Comparison of ENCODE assay signal across 15 mouse cellular contexts in genomic region chrX:11814861-11815260, GRCm38 (mm10).
DNase-seq lines count a peak whose midpoint lies in the region; ATAC-seq and TF ChIP-seq lines count a peak whose summit lies in the region.
"Had no signal": no experiment of that assay in that cellular context is flagged by ENCODE, and none has a peak within 500 bp of the region (broad histone marks: within the 10 kb centered on the region; RNA-seq: fewer than 3 reads in every experiment).

No protein-coding gene starts in this region.

- H3K9me3 ChIP-seq in hindbrain, embryonic 11.5 days (ENCODE audit: control insufficient read depth, low read length): no peaks in the 10 kb centered on the region
- H3K9me3 ChIP-seq in hindbrain, embryonic 10.5 days: no peaks in the 10 kb centered on the region
- H3K9me3 ChIP-seq in limb, embryonic 14.5 days (ENCODE audit: control insufficient read depth, low read length): no peaks in the 10 kb centered on the region
- H3K9me3 ChIP-seq: limb, embryonic 15.5 days had no signal

- WGBS in hindbrain, embryonic 11.5 days: 50% methylated on average over 9 of the region's 9 CpGs
- 49% methylated on average over 9 of the region's 9 CpGs for WGBS in hindbrain, embryonic 10.5 days
- WGBS in limb, embryonic 14.5 days: 28% methylated on average over 9 of the region's 9 CpGs

- no peak for TF ChIP-seq CTCF in C2C12 (IDR thresholded peaks at IDR 0.05; ENCODE audit: control insufficient read depth, insufficient read depth, insufficient read length)

- no peak overlapping the region for H3K4me2 ChIP-seq in hindbrain, embryonic 11.5 days (replicated peaks; ENCODE audit: low read depth, low read length)
- H3K4me2 ChIP-seq in limb, embryonic 14.5 days (replicated peaks; ENCODE audit: low read depth, low read length, severe bottlenecking): no peak overlapping the region
- H3K4me2 ChIP-seq: limb, embryonic 15.5 days had no signal

- no peak overlapping the region for H3K4me3 ChIP-seq in hindbrain, embryonic 11.5 days (ENCODE audit: low read depth, low read length)
- H3K4me3 ChIP-seq in hindbrain, embryonic 10.5 days: no peak overlapping the region
- H3K4me3 ChIP-seq in C2C12 (ENCODE audit: insufficient read depth, poor library complexity, severe bottlenecking): no peak overlapping the region
- no peak overlapping the region for H3K4me3 ChIP-seq in limb, embryonic 14.5 days (replicated peaks; ENCODE audit: low read length)
- H3K4me3 ChIP-seq: limb, embryonic 15.5 days had no signal

- no peak overlapping the region for H3K27ac ChIP-seq in hindbrain, embryonic 11.5 days (ENCODE audit: low read depth, low read length)
- H3K27ac ChIP-seq in hindbrain, embryonic 10.5 days: no peak overlapping the region
- H3K27ac ChIP-seq in limb, embryonic 14.5 days (replicated peaks; ENCODE audit: low read depth, low read length): no peak overlapping the region
- H3K27ac ChIP-seq: kidney, postnatal 0 days; limb, embryonic 15.5 days; stomach, postnatal 0 days had no signal

- no peak overlapping the region for H3ac ChIP-seq in C2C12 (ENCODE audit: control insufficient read depth, insufficient read length, low read depth)

- no peak for ATAC-seq in hindbrain, embryonic 11.5 days (ENCODE audit: low FRiP score)
- no peak for ATAC-seq in limb, embryonic 14.5 days (ENCODE audit: low FRiP score, low read depth)
- ATAC-seq: inflammation-experienced regulatory T-cells, adult 6 months; Patski had no signal

- no peaks in the 10 kb centered on the region for H3K4me1 ChIP-seq in hindbrain, embryonic 11.5 days (replicated peaks; ENCODE audit: control insufficient read depth, insufficient read depth, low read length)
- no peaks in the 10 kb centered on the region for H3K4me1 ChIP-seq in hindbrain, embryonic 10.5 days (replicated peaks)
- H3K4me1 ChIP-seq in limb, embryonic 14.5 days (ENCODE audit: control insufficient read depth, insufficient read depth, low read length): no peaks in the 10 kb centered on the region

- no peaks in the 10 kb centered on the region for H3K36me3 ChIP-seq in hindbrain, embryonic 11.5 days (ENCODE audit: control insufficient read depth, insufficient read depth, low read length)
- no peaks in the 10 kb centered on the region for H3K36me3 ChIP-seq in hindbrain, embryonic 10.5 days
- H3K36me3 ChIP-seq in C2C12 (ENCODE audit: control insufficient read depth, insufficient read depth): no peaks in the 10 kb centered on the region
- H3K36me3 ChIP-seq in limb, embryonic 14.5 days (ENCODE audit: control insufficient read depth, insufficient read depth, low read length): no peaks in the 10 kb centered on the region
- H3K36me3 ChIP-seq: limb, embryonic 15.5 days had no signal

- H3K9ac ChIP-seq in hindbrain, embryonic 11.5 days (ENCODE audit: low read depth, low read length): no peak overlapping the region
- H3K9ac ChIP-seq in limb, embryonic 14.5 days (ENCODE audit: low read depth, low read length, severe bottlenecking): no peak overlapping the region
- H3K9ac ChIP-seq: limb, embryonic 15.5 days had no signal

- H3K27me3 ChIP-seq in hindbrain, embryonic 11.5 days (ENCODE audit: control insufficient read depth, insufficient read depth, low read length): peaks cover 2% of the 10 kb centered on the region; the same call in 1 of the 2 replicates
- H3K27me3 ChIP-seq in hindbrain, embryonic 10.5 days (ENCODE audit: insufficient read depth, poor library complexity, severe bottlenecking): peaks cover 41% of the 10 kb centered on the region
- no peaks in the 10 kb centered on the region for H3K27me3 ChIP-seq in C2C12 (ENCODE audit: control insufficient read depth, insufficient read depth, insufficient read length)
- no peaks in the 10 kb centered on the region for H3K27me3 ChIP-seq in limb, embryonic 14.5 days (ENCODE audit: control insufficient read depth, insufficient read depth, low read length)
- H3K27me3 ChIP-seq: CH12.LX, Patski had no signal

- H3K79me2 ChIP-seq in C2C12 (ENCODE audit: control insufficient read depth, insufficient read depth): no peaks in the 10 kb centered on the region

- H3K79me3 ChIP-seq in C2C12 (ENCODE audit: low read depth): no peaks in the 10 kb centered on the region

- peak; percentile 31 for DNase-seq in hindbrain, embryonic 11.5 days (ENCODE audit: low spot score)
- DNase-seq in hindbrain, embryonic 10.5 days (ENCODE audit: low spot score): no peak
- peak; percentile 42 for DNase-seq in embryo, embryonic 11 days
- peak; percentile 26 for DNase-seq in limb, embryonic 14.5 days (ENCODE audit: low spot score)
- no peak for DNase-seq in frontal cortex, postnatal 25 days (ENCODE audit: low spot score in 2 of 2)
- DNase-seq in gastrocnemius, adult 8-10 months (ENCODE audit: low spot score in 2 of 2): no peak
- DNase-seq: adrenal gland, adult 8-10 months; spleen, adult 18-20 months had no signal

- no peak for TF ChIP-seq POLR2A in limb, embryonic 14.5 days (IDR thresholded peaks at IDR 0.05; ENCODE audit: borderline replicate concordance, extremely low read depth, insufficient read depth, insufficient read length)

TF ChIP-seq in C2C12, 6 proteins besides CTCF, POLR2A, EP300 and RAD21:
- peak; percentile 17 for TF ChIP-seq MAX (IDR thresholded peaks at IDR 0.05)
- no peak for TF ChIP-seq FOSL1 (IDR thresholded peaks at IDR 0.05; ENCODE audit: insufficient read depth, low read length, poor library complexity, severe bottlenecking)

Comparison
In these comparisons a context has a peak if more than half of its experiments do, and no peak if none do; other contexts are left out.
1. DNase-seq: peak in hindbrain, embryonic 11.5 days (single experiment), embryo, embryonic 11 days (single experiment) and limb, embryonic 14.5 days (single experiment); none in hindbrain, embryonic 10.5 days (single experiment), frontal cortex, postnatal 25 days (0 of 2) and gastrocnemius, adult 8-10 months (0 of 2).